Mouse (Mus musculus): ENCODE results near the gene Aff3. TPM values are rescaled to one million over a fixed set of nuclear protein-coding genes. Genes with fewer than 3 reads are reported as not detected.

Aff3 gene
- total RNA-seq, 2 experiments from 2014 or later, result 14.2 to 34.5 TPM

DNA sequence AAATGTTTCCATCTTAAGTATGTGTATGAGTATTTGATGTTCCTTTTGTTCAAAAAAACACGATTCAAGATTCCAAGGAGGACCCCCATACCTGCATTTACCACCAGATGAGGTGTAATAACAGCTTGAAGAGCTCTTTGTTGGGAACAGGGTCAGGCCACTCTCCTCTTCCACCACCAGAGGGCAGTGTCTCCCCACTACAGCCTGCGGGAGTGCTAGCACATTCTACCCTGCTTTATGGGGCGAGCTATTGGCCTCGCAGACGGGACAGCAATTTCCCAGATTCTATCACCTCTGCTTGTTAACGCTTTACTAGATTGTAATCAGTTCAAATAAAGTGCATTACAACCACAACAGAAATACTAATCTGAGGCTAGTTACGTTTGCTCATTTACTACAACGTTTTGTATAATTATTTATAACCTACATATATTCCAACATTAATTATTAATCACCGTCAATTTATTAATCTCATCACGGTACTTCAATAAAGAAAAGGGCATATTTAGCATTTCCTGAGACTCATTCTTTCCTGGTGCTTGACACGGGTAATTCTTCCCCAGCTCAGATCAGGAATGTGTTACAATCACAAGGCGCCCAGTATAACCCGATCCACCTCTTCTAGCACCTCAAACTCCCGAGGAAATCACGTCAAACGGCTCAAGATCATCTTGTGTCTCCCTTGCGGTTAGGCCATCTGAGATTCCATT is 479.1 kb downstream of the Aff3 start:
- ATAC-seq (replicated peaks; ENCODE audit: low FRiP score, low TSS enrichment, poor library complexity, severe bottlenecking), result peak; percentile 85

DNA sequence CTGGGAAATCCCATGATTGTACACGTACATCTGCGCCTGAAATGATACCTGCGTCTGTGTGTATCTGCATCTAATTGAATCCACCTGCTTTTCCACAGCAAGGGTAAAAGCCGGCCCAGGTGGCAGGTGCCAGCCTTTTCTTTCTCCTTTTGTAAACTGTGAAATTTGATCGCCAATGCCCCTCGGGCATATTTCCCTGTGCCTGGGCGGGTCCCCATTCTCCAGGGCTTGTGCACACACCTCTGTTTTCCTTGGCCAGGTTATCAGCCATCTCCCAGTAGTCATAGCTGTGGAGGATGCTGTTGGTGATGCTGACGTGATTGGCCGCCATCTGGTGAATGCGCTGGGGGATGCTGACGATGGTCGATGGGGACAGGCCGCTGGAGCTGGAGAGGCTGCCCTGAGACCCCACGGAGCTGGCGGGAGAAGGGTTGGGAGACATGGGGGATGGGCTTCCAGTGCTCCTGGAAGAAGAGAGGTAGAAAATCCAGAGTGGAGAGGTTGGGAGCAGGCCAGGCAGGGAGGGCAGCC is 483.7 kb downstream of the Aff3 start:
- no peak for ATAC-seq (replicated peaks; ENCODE audit: low FRiP score, low TSS enrichment, poor library complexity, severe bottlenecking)

DNA sequence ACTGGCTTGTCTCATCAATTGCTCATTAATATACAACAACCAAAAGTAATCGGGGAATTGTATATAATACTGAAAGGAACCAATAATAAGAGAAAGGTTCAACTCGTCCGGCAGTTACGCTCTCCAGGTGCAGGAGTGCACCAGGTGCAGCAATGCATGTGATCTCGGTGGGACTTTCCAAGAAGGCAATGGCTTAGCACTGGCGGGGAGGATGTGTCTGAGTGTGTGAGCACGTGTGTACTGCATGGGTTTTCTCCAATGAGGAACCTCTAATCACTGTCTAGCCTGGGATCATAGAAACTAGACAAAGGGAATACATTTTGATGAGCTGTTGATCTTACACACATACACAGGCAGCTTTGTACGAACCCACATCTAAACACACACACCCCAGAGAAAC is 485.8 kb downstream of the Aff3 start:
- no peak for ATAC-seq (replicated peaks; ENCODE audit: low FRiP score, low TSS enrichment, poor library complexity, severe bottlenecking)

DNA sequence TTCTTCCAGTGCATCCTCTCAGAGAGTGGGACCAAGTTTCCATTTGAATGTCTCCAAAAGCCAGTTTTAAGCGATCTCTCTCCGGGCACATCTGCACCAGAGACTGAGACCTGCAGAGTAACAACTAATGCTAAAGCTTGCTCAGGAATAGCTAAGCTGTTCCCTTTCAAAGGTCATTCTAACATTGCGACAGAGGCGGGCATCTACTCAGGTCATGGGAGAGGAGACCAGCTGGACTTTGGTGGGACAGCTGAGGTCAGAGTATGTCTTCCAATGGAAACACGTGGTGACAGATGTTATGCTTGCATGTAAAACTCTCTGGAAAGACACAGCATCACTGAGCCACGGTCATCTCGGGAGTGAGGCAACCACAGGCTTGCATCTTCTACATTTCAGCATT is 488.7 kb downstream of the Aff3 start:
- no peak for ATAC-seq (replicated peaks; ENCODE audit: low FRiP score, low TSS enrichment, poor library complexity, severe bottlenecking)

DNA sequence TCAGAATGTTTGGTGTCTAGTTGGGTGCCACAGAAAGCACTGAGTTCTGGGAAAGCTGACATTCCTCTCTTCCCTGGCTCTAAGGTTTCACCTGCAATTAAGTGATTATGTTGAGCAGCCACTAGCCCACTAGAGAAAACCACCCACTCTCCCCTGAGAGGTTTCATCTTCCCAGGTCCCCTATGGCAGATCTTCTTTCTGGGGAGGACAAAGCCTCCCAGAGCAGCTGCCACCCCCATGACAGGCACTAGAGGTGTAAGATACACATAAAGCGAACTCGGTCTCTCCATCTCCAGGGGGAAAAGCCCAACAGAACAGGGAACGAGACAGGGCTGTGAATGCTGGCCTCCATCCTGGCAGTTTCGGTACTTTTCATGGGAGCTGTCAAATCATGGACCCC is 492.9 kb downstream of the Aff3 start:
- ATAC-seq (replicated peaks; ENCODE audit: low FRiP score, low TSS enrichment, poor library complexity, severe bottlenecking), result no peak

DNA sequence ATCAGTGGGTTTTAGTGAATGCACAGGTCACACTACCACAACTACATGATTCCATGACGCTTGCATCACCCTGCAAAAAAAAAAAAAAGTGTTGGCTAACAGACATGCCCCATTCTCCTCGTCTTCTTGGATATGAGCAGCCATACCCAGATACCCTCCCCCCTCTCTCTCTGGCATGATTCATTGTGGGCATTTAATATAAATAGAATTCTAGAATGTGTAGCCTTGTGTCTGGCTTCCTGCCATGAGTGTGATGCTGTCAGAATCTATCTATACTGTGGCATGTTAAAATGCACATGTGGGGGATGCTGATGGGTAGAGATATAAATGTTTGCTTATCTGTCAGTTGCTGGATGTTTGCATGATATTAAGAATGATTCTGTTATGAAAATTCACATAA is 499.1 kb downstream of the Aff3 start:
- ATAC-seq (replicated peaks; ENCODE audit: low FRiP score, low TSS enrichment, poor library complexity, severe bottlenecking), result no peak

DNA sequence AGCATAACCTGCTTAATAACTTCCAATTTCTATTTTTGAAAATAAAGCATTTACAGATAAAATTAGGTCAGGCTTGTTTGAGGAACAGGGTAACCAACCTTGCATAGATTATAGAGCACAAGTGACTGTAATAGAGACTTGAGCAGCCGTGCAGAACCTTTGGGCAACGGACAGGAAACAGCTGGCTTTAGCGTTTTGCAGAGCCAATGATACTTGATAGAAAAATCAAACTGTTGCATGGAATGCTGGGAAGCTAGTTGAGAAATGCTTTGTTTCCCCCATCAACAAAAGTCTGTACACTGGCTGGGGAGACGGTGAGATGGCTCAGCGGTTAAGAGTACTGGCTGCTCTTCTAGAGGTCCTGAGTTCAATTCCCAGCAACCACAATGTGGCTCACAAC is 514.7 kb downstream of the Aff3 start:
- no peak for ATAC-seq (replicated peaks; ENCODE audit: low FRiP score, low TSS enrichment, poor library complexity, severe bottlenecking)

DNA sequence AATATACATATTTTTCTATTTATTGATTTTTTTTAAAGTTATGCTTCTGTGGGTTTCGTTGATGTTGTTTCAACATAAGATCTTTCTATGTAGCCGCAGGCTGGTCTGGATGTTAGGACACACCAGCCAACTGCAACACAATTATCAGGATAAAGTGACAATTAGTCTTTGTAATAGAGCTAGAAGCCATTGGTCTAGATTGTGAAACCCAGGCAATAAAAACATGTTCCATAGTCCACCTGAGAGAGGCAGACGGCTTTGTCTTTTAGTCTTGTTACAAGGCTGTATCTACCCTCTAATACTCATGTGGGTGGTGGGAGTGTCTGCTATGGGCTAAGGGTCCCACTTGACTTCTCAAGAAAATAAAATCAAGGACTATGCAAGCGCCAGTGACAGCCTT is 518.7 kb downstream of the Aff3 start:
- no peak for ATAC-seq (replicated peaks; ENCODE audit: low FRiP score, low TSS enrichment, poor library complexity, severe bottlenecking)

DNA sequence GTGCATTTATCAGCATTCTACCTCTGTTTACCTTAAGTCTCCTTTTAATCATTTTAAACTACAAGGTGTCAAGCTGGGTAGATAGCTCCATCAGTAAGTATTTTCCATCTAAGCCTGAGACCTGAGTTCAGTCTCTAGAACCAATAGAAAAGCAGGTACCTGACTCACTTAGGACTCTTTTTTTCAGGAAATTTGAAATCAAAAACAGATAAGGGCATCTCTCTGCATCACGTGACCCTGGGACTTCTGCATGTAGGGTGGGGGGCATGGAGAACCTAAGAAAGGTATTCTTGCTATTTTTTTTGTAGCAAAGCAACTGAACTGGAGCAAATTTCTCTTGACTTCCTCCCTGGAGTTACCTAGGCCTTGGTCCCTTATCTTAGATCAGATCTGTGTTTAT is 523.4 kb downstream of the Aff3 start:
- no peak for ATAC-seq (replicated peaks; ENCODE audit: low FRiP score, low TSS enrichment, poor library complexity, severe bottlenecking)

DNA sequence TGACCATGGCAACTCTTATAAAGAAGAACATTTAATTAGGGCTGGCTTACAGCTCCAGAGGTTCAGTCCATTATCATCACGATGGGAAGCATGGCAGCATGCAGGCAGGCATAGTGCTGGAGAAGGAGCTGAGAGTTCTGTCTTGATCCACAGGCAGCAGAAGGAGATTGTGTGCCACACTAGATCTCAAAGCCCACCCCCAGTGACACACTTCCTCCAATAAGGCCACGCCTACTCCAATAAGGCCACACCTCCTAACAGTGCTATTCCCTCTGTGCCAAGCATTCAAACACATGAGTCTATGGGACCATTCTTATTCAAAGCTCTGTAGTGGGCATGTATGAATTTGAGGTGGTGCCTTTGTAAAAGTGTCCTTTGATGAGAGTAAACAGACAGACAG is 523.8 kb downstream of the Aff3 start:
- ATAC-seq (replicated peaks; ENCODE audit: low FRiP score, low TSS enrichment, poor library complexity, severe bottlenecking), result no peak

DNA sequence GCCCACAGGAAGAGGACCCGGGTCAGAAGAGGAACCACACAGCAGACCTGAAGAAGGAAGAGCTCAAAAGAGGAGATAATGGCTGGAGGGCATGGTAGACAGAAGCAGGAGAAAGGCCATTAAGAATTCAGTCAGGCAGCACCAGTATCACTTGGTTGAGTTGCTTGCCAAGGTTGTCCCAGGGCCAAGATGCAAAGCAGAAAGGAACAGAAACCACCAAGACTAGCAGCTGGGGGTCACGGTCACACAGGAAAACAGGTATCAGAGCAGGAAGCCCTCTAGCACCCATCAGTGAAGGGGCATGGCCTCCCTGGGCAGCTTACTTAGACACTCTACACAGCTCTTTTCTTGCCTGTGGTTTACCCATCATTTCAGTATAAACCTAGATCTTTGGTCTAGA is 525.4 kb downstream of the Aff3 start:
- no peak for ATAC-seq (replicated peaks; ENCODE audit: low FRiP score, low TSS enrichment, poor library complexity, severe bottlenecking)

DNA sequence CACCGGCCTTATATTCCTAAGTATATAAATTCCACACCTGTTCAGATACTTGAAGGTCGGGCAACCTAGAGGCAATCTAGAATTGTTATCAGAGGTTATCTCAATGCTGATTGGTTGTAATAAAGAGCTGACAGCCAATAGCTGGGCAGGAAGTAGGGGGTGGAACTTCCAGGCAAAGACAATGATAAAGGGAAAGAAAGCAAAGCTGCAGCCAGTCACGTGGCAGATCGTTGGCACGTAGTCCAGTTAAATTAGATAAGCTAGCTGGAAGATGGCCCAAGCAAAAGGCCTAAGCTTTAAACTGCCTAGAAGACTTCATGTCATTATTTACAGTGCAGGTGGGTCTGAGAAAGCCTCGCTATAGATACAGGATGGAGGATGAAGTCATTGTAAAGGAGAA is 531.8 kb downstream of the Aff3 start:
- no peak for ATAC-seq (replicated peaks; ENCODE audit: low FRiP score, low TSS enrichment, poor library complexity, severe bottlenecking)

DNA sequence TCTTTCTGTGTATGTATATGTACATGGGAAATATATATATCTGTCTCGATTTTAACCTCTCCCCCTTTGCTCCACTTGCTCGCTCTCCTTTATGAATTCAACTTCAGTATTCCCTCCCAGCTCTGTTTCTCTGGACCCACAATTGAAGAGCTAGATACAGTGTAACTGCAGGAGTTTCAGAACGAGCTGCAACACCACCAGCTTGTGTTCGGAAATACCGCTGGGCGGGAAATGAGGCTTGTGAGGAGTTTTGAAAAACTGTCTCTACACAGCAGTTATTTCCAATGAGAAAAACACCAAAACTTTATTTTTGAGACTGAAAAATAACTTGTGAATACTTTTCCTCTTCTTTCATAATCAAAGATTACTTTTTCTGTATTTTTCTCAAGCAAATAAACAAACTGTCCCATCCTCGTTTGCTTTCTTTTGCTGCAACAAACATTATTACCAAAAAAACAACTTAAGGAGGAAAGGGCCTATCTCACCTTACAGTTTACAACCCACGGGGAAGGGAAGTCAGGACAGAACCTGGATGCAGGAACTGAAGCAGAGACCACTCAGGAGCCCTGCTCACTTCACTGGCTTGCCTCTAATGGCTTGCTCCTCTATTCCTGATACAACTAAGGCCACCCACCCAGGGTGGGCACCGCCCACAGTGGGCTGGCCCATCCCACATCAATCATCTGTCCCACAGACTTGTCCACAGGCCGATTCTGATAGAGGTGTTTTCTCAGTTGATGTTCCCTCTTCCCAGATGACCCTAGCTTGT is 533.9 kb downstream of the Aff3 start:
- peak; percentile 72 for ATAC-seq (replicated peaks; ENCODE audit: low FRiP score, low TSS enrichment, poor library complexity, severe bottlenecking)

DNA sequence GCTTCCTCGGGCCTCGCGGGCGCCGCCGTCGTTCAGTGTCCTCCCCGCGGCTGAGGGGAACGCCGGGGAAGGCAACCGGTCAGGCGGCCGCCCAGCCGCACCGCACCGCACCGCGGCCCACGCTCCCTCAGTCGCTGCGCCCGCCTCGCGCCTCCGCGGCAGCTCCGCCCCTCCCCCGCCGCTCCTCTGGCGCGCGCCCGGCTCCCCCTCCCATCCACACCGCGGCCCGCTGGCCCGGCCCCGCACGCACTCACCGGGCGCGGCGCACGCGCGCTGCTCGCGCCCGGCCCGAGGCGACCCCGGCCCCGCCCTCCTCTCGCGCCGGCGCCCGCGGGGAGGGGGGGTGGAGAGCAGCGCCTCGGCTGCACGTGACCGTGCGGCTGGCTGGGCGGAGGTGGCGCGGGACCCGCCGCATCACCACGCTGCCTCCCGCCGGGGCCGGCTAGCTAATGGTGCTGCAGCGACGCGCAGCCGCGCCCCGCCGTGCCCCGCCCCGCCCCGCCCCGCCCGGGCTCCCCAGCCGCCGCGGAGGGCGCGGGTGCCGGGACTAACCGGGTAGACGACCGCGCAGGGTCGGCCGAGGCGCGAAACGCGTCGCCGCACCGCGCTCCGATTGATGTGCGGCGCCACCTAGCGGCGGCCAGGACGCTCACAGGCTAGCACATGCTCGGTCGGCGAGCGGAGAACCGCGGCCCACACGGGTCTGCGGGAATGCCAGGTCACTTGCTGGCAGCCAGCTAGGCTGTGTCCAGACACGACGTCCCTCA is 535.1 kb downstream of the Aff3 start, which contains the start of gene Rev1:
Gene Rev1 (minus strand): TSS at position 301 of the 767 bp plus-strand sequence.
- peak; percentile 78 for ATAC-seq (replicated peaks; ENCODE audit: low FRiP score, low TSS enrichment, poor library complexity, severe bottlenecking)

DNA sequence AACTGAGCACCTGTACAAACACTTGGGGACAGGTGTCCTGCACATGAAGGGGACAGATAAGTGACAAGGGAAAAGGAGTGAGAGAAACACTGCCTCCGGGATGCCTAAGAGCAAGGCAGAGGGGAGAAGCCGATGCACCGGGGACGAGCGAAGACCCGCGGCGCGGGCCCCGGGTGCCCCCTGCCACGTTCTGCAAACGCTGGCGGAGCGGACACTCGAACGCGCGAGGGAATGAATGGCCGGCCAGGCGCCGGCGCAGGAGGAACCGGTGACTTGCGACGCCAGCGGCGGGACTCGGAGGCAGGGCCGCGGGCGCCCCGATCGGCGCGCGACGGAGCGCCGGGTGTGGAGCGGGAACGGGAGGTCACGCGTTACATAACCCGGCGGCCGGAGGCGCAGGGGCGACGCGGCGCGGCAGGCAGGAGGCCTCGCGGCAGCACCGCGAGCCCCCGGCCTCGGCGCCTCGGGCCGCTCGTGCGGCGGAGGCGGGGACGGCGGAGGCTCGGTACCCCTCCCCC is 535.8 kb downstream of the Aff3 start:
- ATAC-seq (replicated peaks; ENCODE audit: low FRiP score, low TSS enrichment, poor library complexity, severe bottlenecking), result no peak

Other genes with a start within 250 kb of the Aff3 start
- gene Lonrf2, start 171.8 kb upstream of the Aff3 start, total RNA-seq (2014; fragmentation: Nextera tagmentation), result 0.79 and 2.3 TPM in 2 replicates
- 0.30 and 1.8 TPM in 2 replicates for gene Lonrf2, start 171.8 kb upstream of the Aff3 start, total RNA-seq (2017)
- gene Chst10, start 233.2 kb upstream of the Aff3 start, total RNA-seq (2014; fragmentation: Nextera tagmentation), result 10.0 and 12.8 TPM in 2 replicates
- 1.2 and 1.4 TPM in 2 replicates for gene Chst10, start 233.2 kb upstream of the Aff3 start, total RNA-seq (2017)

Data from megakaryocyte-erythroid progenitor cell, adult 5-6 weeks (primary cell).